Mouse (Mus musculus) mouse embryonic stem cell (cell line): ENCODE results near the gene Ccl5.

Experiments used
- in situ Hi-C, 2 experiments: fragments of 300-500 bp; cut with MboI; formaldehyde crosslinking; loops; 1 replicate in 1 of 2; 3 replicates in 1 of 2; pipeline ENCODE4 v1.14.3; 2019 to 2020; ENCODE audit warnings: low sequenced_read_pairs in 2 of 2, low pct_unique_long_range_greater_than_20kb in 1 of 2, mixed read lengths in 1 of 2; ENCODE audit not compliant: unreplicated experiment in 1 of 2

Ccl5 gene

GRCm38 (mm10) chr11:83550186-83550632 lies 19.9 kb upstream of the Ccl5 start:
- in situ Hi-C loops, result no loop called here

- in situ Hi-C loops, result no loop called here
These were observed 13.9 kb upstream of the Ccl5 start for GRCm38 (mm10) chr11:83544214-83544613.

GRCm38 (mm10) chr11:83541415-83541814 lies 11.1 kb upstream of the Ccl5 start:
- in situ Hi-C loops, result no loop called here

GRCm38 (mm10) chr11:83540931-83541330 lies 10.6 kb upstream of the Ccl5 start:
- in situ Hi-C loops, result no loop called here

GRCm38 (mm10) chr11:83538705-83539314 lies 8.5 kb upstream of the Ccl5 start:
- in situ Hi-C loops, result no loop called here

GRCm38 (mm10) chr11:83536831-83537230 lies 6.5 kb upstream of the Ccl5 start:
- in situ Hi-C loops, result no loop called here

GRCm38 (mm10) chr11:83534609-83535423 lies 4.5 kb upstream of the Ccl5 start:
- in situ Hi-C loops, result no loop called here

- in situ Hi-C loops, result no loop called here
These were observed 3.8 kb upstream of the Ccl5 start for GRCm38 (mm10) chr11:83534143-83534542.

- in situ Hi-C loops, result no loop called here
These were observed 2.9 kb upstream of the Ccl5 start for GRCm38 (mm10) chr11:83533192-83533591.

- in situ Hi-C loops, result no loop called here
These were observed 1.3 kb downstream of the Ccl5 start for GRCm38 (mm10) chr11:83529024-83529423.

- in situ Hi-C loops, result no loop called here
These were observed 8.2 kb downstream of the Ccl5 start, which contains the start of gene Heatr9 for GRCm38 (mm10) chr11:83522075-83522474. TSS of gene Heatr9 (minus strand) at chr11:83522175.

GRCm38 (mm10) chr11:83518371-83518770 lies 11.9 kb downstream of the Ccl5 start:
- in situ Hi-C loops, result no loop called here

- in situ Hi-C loops, result no loop called here
These were observed 13.2 kb downstream of the Ccl5 start for GRCm38 (mm10) chr11:83517153-83517552.

- in situ Hi-C loops, result no loop called here
These were observed 20.8 kb downstream of the Ccl5 start for GRCm38 (mm10) chr11:83509521-83509920.

- in situ Hi-C loops, result no loop called here
These were observed 26.0 kb downstream of the Ccl5 start for GRCm38 (mm10) chr11:83504308-83504707.

GRCm38 (mm10) chr11:83495571-83495970 lies 34.7 kb downstream of the Ccl5 start:
- in situ Hi-C loops, result no loop called here

GRCm38 (mm10) chr11:83491488-83491887 lies 38.8 kb downstream of the Ccl5 start:
- in situ Hi-C loops, result no loop called here
